Mouse (Mus musculus): Measurements from ENCODE around the gene Spop.
"Not testable (repeated sequence)": the region's sequence is repeated elsewhere in the genome, so short reads cannot be mapped to it uniquely, and the experiment has no call there.

GRCm38 (mm10) chr11:95406398-95406797 lies 7.5 kb upstream of the Spop start:
- not testable (repeated sequence) for TF ChIP-seq CTCF (IDR thresholded peaks at IDR 0.05; ENCODE audit: extremely low read depth, insufficient read length, insufficient replicate concordance, low read depth, low read length); POLR2A (IDR thresholded peaks at IDR 0.05; ENCODE audit: low read depth, low read length)

All from small intestine, adult 2 months (tissue).